Mouse (Mus musculus) hindbrain, embryonic 11.5 days (tissue): ENCODE measurements around the gene Peli2. TPM values are rescaled to one million over a fixed set of nuclear protein-coding genes. Genes with fewer than 3 reads are reported as not detected.

Experiments
- ATAC-seq: fragments of 200-750 bp; cut with Nextera tagmentation; 2 replicates; pipeline ENCODE4 v1.8.0; 2017; ENCODE audit warnings: mild to moderate bottlenecking, moderate TSS enrichment, moderate library complexity; ENCODE audit not compliant: low FRiP score
- DNase-seq: peaks from one replicate; pipeline ENCODE4 v3.0.0-alpha.2; 2015; ENCODE audit warnings: low spot score
- H3K27ac ChIP-seq: fragments of 300-500 bp; sonication (generic); 2 replicates; pipeline ENCODE4 v1.5.1; 2014; ENCODE audit warnings: mild to moderate bottlenecking, low read depth, low read length
- H3K27me3 ChIP-seq: fragments of 300-500 bp; sonication (generic); 2 replicates; pipeline ENCODE4 v1.6.1; 2014; ENCODE audit warnings: mild to moderate bottlenecking, low read length, moderate library complexity, mixed read lengths; ENCODE audit not compliant: control insufficient read depth, insufficient read depth
- H3K36me3 ChIP-seq: fragments of 300-500 bp; sonication (generic); 2 replicates; pipeline ENCODE4 v1.6.1; 2014; ENCODE audit warnings: mild to moderate bottlenecking, low read length, moderate library complexity, mixed read lengths; ENCODE audit not compliant: control insufficient read depth, insufficient read depth
- H3K4me1 ChIP-seq: fragments of 300-500 bp; sonication (generic); replicated peaks from 2 replicates; pipeline ENCODE4 v1.6.1; 2014; ENCODE audit warnings: low read length, mixed read lengths; ENCODE audit not compliant: control insufficient read depth, insufficient read depth
- H3K4me2 ChIP-seq: fragments of 300-500 bp; sonication (generic); replicated peaks from 2 replicates; pipeline ENCODE4 v1.6.1; 2014; ENCODE audit warnings: mild to moderate bottlenecking, low read depth, low read length
- H3K4me3 ChIP-seq: fragments of 300-500 bp; sonication (generic); 2 replicates; pipeline ENCODE4 v1.5.1; 2014; ENCODE audit warnings: low read depth, low read length
- H3K9ac ChIP-seq: fragments of 300-500 bp; sonication (generic); 2 replicates; pipeline ENCODE4 v1.6.1; 2014; ENCODE audit warnings: low read depth, low read length
- H3K9me3 ChIP-seq: fragments of 300-500 bp; sonication (generic); 2 replicates; pipeline ENCODE4 v1.6.1; 2016; ENCODE audit warnings: low read length; ENCODE audit not compliant: control insufficient read depth
- WGBS: fragments of 180-500 bp; shearing (Covaris S2); extraction: QIAGEN DNeasy Blood & Tissue Kit; methylation state at CpG from one replicate; pipeline ENCODE4 v1.1.7; 2014; 5-methylcytosine and 5-hydroxymethylcytosine counted together
- polyA plus RNA-seq: library from polyadenylated mRNA; unstranded; fragments of >200 nt; fragmentation: Nextera tagmentation; extraction: Ambion mirVana; gene quantifications from 2 replicates; pipeline ENCODE4 v1.2.1, GENCODE M21; 2014

The Peli2 gene
- polyA plus RNA-seq, 1 experiment from 2014 or later = 17.3 TPM

GRCm38 (mm10) chr14:48121529-48122517, 1.2 kb downstream of the Peli2 start:
- under 1% methylated on average over 32 of the region's 32 CpGs for WGBS
- no peaks in the 10 kb centered on the region for H3K9me3 ChIP-seq
- peak; percentile 67 for DNase-seq
- peak; percentile 39 for ATAC-seq
- H3K27ac ChIP-seq = peak overlapping the region; percentile 85
- no peaks in the 10 kb centered on the region for H3K27me3 ChIP-seq
- no peaks in the 10 kb centered on the region for H3K36me3 ChIP-seq
- H3K4me2 ChIP-seq = peak overlapping the region; percentile 64
- H3K9ac ChIP-seq = peak overlapping the region; percentile 93
- peaks cover 14% of the 10 kb centered on the region; the same call in 1 of the 2 replicates for H3K4me1 ChIP-seq
- peak overlapping the region; percentile 92 for H3K4me3 ChIP-seq

- H3K27me3 ChIP-seq = no peaks in the 10 kb centered on the region
- peaks cover 17% of the 10 kb centered on the region for H3K4me1 ChIP-seq
- H3K4me2 ChIP-seq = no peak overlapping the region
- H3K9me3 ChIP-seq = no peaks in the 10 kb centered on the region
- H3K27ac ChIP-seq = no peak overlapping the region
- WGBS = 57% methylated on average over 5 of the region's 5 CpGs
- DNase-seq = no peak
- ATAC-seq = no peak
- H3K36me3 ChIP-seq = no peaks in the 10 kb centered on the region
- H3K9ac ChIP-seq = no peak overlapping the region
- H3K4me3 ChIP-seq = no peak overlapping the region
Observed at GRCm38 (mm10) chr14:48124011-48124410, 3.4 kb downstream of the Peli2 start.

- Histone ChIP-seq H3K4me2 (no peak overlapping the region), H3K36me3 (no peaks in the 10 kb centered on the region), H3K9ac (no peak overlapping the region), H3K27me3 (no peaks in the 10 kb centered on the region), H3K9me3 (no peaks in the 10 kb centered on the region), H3K4me1 (peaks cover 16% of the 10 kb centered on the region), H3K27ac (no peak overlapping the region), H3K4me3 (no peak overlapping the region)
- ATAC-seq = no peak
- DNase-seq = no peak
- WGBS = 72% methylated on average over 4 of the region's 4 CpGs
Observed at GRCm38 (mm10) chr14:48124816-48125215, 4.2 kb downstream of the Peli2 start.

- ATAC-seq (no peak), DNase-seq (no peak)
- Histone ChIP-seq H3K9ac (no peak overlapping the region), H3K9me3 (no peaks in the 10 kb centered on the region), H3K4me1 (peaks cover 16% of the 10 kb centered on the region), H3K36me3 (no peaks in the 10 kb centered on the region), H3K4me3 (no peak overlapping the region), H3K4me2 (no peak overlapping the region), H3K27me3 (no peaks in the 10 kb centered on the region), H3K27ac (no peak overlapping the region)
- WGBS = 87% methylated on average over 6 of the region's 6 CpGs
Observed at GRCm38 (mm10) chr14:48125971-48126370, 5.3 kb downstream of the Peli2 start.

- H3K9me3 ChIP-seq = no peaks in the 10 kb centered on the region
- no peak overlapping the region for H3K9ac ChIP-seq
- no peak overlapping the region for H3K4me3 ChIP-seq
- peaks cover 23% of the 10 kb centered on the region for H3K4me1 ChIP-seq
- WGBS = 71% methylated on average over 4 of the region's 4 CpGs
- H3K36me3 ChIP-seq = no peaks in the 10 kb centered on the region
- no peak overlapping the region for H3K4me2 ChIP-seq
- DNase-seq (no peak), ATAC-seq (no peak)
- no peak overlapping the region for H3K27ac ChIP-seq
- H3K27me3 ChIP-seq = no peaks in the 10 kb centered on the region
Observed at GRCm38 (mm10) chr14:48126931-48127330, 6.3 kb downstream of the Peli2 start.

- no peak for DNase-seq
- Histone ChIP-seq H3K4me2 (no peak overlapping the region), H3K9ac (no peak overlapping the region), H3K27ac (no peak overlapping the region), H3K9me3 (no peaks in the 10 kb centered on the region), H3K36me3 (no peaks in the 10 kb centered on the region), H3K4me3 (no peak overlapping the region), H3K27me3 (no peaks in the 10 kb centered on the region), H3K4me1 (peaks cover 19% of the 10 kb centered on the region)
- no peak for ATAC-seq
- 41% methylated on average over 8 of the region's 8 CpGs for WGBS
Observed at GRCm38 (mm10) chr14:48127609-48128185, 7.1 kb downstream of the Peli2 start.

- WGBS = 91% methylated on average over 5 of the region's 5 CpGs
- H3K9me3 ChIP-seq = no peaks in the 10 kb centered on the region
- no peaks in the 10 kb centered on the region for H3K36me3 ChIP-seq
- no peak overlapping the region for H3K4me3 ChIP-seq
- H3K4me1 ChIP-seq = peaks cover 21% of the 10 kb centered on the region
- H3K4me2 ChIP-seq = no peak overlapping the region
- no peak for DNase-seq
- no peak for ATAC-seq
- no peak overlapping the region for H3K27ac ChIP-seq
- no peaks in the 10 kb centered on the region for H3K27me3 ChIP-seq
- H3K9ac ChIP-seq = no peak overlapping the region
Observed at GRCm38 (mm10) chr14:48128701-48129100, 8.1 kb downstream of the Peli2 start.

- Histone ChIP-seq H3K4me3 (no peak overlapping the region), H3K36me3 (no peaks in the 10 kb centered on the region), H3K9me3 (no peaks in the 10 kb centered on the region), H3K4me2 (no peak overlapping the region), H3K27me3 (no peaks in the 10 kb centered on the region), H3K27ac (no peak overlapping the region), H3K4me1 (peaks cover 23% of the 10 kb centered on the region), H3K9ac (no peak overlapping the region)
- DNase-seq (no peak), ATAC-seq (no peak)
- WGBS = 92% methylated on average over 6 of the region's 6 CpGs
Observed at GRCm38 (mm10) chr14:48130021-48130420, 9.4 kb downstream of the Peli2 start.
